Mouse (Mus musculus) limb, embryonic 14.5 days (tissue): ENCODE results near the gene Ilk. TPM values are rescaled to one million over a fixed set of nuclear protein-coding genes. Genes with fewer than 3 reads are reported as not detected.

Source experiments
- ATAC-seq: fragments of 200-750 bp; cut with Nextera tagmentation; 2 replicates; pipeline ENCODE4 v1.8.0; 2017; ENCODE audit warnings: low read depth, moderate number of reproducible peaks, moderate TSS enrichment; ENCODE audit not compliant: low FRiP score
- DNase-seq: peaks from one replicate; pipeline ENCODE4 v3.0.0-alpha.2; 2015; ENCODE audit warnings: low spot score
- H3K27ac ChIP-seq: fragments of 300-500 bp; sonication (generic); replicated peaks from 2 replicates; pipeline ENCODE4 v1.5.1; 2014; ENCODE audit warnings: low read depth, mild to moderate bottlenecking, low read length, moderate library complexity, mixed read lengths
- H3K27me3 ChIP-seq: fragments of 300-500 bp; sonication (generic); 2 replicates; pipeline ENCODE4 v1.6.1; 2014; ENCODE audit warnings: low read length, mixed read lengths; ENCODE audit not compliant: control insufficient read depth, insufficient read depth
- H3K36me3 ChIP-seq: fragments of 300-500 bp; sonication (generic); 2 replicates; pipeline ENCODE4 v1.6.1; 2014; ENCODE audit warnings: mild to moderate bottlenecking, low read length, moderate library complexity, mixed read lengths; ENCODE audit not compliant: control insufficient read depth, insufficient read depth
- H3K4me1 ChIP-seq: fragments of 300-500 bp; sonication (generic); 2 replicates; pipeline ENCODE4 v1.6.1; 2014; ENCODE audit warnings: antibody characterized with exemption, low read length, mixed read lengths; ENCODE audit not compliant: control insufficient read depth, insufficient read depth
- H3K4me2 ChIP-seq: fragments of 300-500 bp; sonication (generic); replicated peaks from 2 replicates; pipeline ENCODE4 v1.6.1; 2014; ENCODE audit warnings: low read depth, mild to moderate bottlenecking, low read length, moderate library complexity; ENCODE audit not compliant: severe bottlenecking
- H3K4me3 ChIP-seq: fragments of 300-500 bp; sonication (generic); replicated peaks from 2 replicates; pipeline ENCODE4 v1.5.1; 2014; ENCODE audit warnings: low read length
- H3K9ac ChIP-seq: fragments of 300-500 bp; sonication (generic); 2 replicates; pipeline ENCODE4 v1.6.1; 2014; ENCODE audit warnings: mild to moderate bottlenecking, low read depth, low read length, moderate library complexity; ENCODE audit not compliant: severe bottlenecking
- H3K9me3 ChIP-seq: fragments of 300-500 bp; sonication (generic); 2 replicates; pipeline ENCODE4 v1.6.1; 2016; ENCODE audit warnings: low read length; ENCODE audit not compliant: control insufficient read depth
- POLR2A ChIP-seq: fragments of 200-500 bp; IDR thresholded peaks from 2 replicates; pipeline ENCODE4 v1.8.0; 2012; ENCODE audit warnings: inconsistent platforms, mild to moderate bottlenecking, moderate library complexity, borderline replicate concordance; ENCODE audit not compliant: insufficient read depth, insufficient read length; ENCODE audit errors: extremely low read depth
- WGBS: fragments of 180-500 bp; shearing (Covaris S2); extraction: QIAGEN DNeasy Blood & Tissue Kit; methylation state at CpG from one replicate; pipeline ENCODE4 v1.1.7; 2014; 5-methylcytosine and 5-hydroxymethylcytosine counted together
- polyA plus RNA-seq, 2 experiments: library from polyadenylated mRNA; depleted of rRNA in 1 of 2; stranded (reverse) in 1 of 2; unstranded in 1 of 2; fragments of >200 nt; fragmentation: Nextera tagmentation in 1 of 2; extraction: Ambion mirVana in 1 of 2; gene quantifications; 2 replicates each; pipeline versions ENCODE4 v1.2.1 to v1.2.3; 2012 to 2014

Ilk gene
- polyA plus RNA-seq (2012; rRNA removed) (317 and 333 TPM in 2 replicates), polyA plus RNA-seq (2014; fragmentation: Nextera tagmentation; extraction: Ambion mirVana) (353 and 358 TPM in 2 replicates)

DNA sequence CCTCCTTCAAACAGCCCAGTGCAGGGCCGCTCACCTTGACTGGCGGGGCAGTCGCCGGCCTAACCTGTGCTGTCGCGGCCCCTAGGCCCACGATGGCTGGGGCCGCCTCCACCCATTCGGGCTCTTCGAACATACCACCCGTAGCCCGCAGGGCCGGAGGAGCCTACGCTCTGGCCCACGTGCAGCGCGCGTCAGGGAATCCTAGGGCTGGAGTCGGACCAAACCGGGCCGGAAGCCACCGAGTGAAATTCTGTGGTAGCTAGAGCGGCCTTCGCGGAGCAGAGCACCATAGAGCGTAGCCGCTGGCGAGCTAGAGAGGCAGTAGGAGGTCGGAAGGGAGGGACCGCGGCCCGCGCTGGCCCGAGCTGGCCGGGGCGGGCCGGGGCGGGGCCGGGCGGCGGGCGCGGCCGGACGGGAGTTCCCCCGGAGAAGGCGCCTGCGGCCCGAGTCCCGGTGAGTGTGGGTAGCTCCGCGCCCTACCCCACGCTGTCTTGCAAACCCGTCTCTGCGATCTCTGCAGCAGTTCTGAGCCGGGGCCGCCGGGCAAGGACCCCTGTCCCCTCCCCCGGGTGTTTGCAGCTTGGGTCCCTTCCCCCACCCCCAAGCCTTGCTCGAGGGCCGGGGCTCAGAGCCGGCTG is at the start of gene Ilk:
TSS of gene Ilk (plus strand) at position 329 of the 638 bp plus-strand sequence.
- H3K9ac ChIP-seq: peak within 1 kb of the TSS; percentile 89
- H3K36me3 ChIP-seq: peaks cover 51% of the 10 kb centered on the region
- peak within 1 kb of the TSS; percentile 70 for H3K4me2 ChIP-seq
- H3K4me1 ChIP-seq: peaks cover 25% of the 10 kb centered on the region
- under 1% methylated on average over 32 of the region's 62 CpGs for WGBS
- H3K27ac ChIP-seq: peak within 1 kb of the TSS; percentile 85
- no peaks in the 10 kb centered on the region for H3K27me3 ChIP-seq
- H3K9me3 ChIP-seq: no peaks in the 10 kb centered on the region
- ATAC-seq (peak; percentile 96), DNase-seq (peak; percentile 92)
- peak within 1 kb of the TSS; percentile 86 for H3K4me3 ChIP-seq
- TF ChIP-seq POLR2A: peak; percentile 34; the same call in 1 of the 2 replicates

DNA sequence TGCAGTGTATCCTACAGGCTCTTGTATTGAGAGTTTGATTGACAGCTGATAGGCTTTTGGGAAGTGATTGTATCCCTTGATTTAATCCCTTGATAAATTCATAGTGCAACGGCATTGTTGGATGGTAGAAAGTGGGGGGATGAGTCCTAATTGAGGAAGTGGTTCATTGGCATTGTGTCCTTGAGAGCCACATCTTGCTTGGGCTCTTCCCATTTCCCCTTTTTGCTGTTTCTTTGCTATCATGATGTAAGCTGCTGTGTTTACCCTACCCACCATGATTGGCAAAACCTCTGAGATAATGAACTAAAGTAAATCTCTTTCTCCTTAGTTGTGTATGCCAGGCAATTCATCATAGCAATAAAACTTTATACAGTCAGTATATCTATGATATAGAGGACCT is 45.5 kb upstream of the Ilk start:
- TF ChIP-seq POLR2A: no peak
- Histone ChIP-seq H3K27ac (no peak overlapping the region), H3K4me2 (no peak overlapping the region), H3K27me3 (no peaks in the 10 kb centered on the region), H3K36me3 (no peaks in the 10 kb centered on the region), H3K9me3 (no peaks in the 10 kb centered on the region), H3K4me3 (no peak overlapping the region), H3K4me1 (no peaks in the 10 kb centered on the region), H3K9ac (no peak overlapping the region)
- 79% methylated on average over 1 of the region's 1 CpGs for WGBS
- ATAC-seq (no peak), DNase-seq (no peak)

DNA sequence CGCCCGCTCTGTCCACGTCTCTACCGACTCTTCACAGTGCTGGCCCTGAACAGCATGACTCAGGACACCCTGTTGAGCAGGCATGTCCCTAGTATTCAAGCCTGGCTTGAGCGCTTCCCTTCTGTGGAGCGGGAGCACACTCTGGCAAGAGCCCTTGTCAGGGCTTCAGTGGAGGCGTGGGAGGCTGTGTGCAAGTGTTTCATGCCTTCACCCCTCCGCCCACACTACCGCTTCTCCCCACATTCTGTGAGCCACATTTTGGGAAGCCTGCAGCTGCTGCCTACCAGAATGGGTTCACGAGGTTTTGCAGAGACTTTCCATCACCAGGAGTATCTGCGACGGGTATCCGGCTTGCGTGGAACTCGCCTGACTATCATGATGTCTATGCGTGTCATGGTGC is 33.2 kb upstream of the Ilk start:
- Histone ChIP-seq H3K4me2 (no peak overlapping the region), H3K9me3 (no peaks in the 10 kb centered on the region), H3K36me3 (no peaks in the 10 kb centered on the region), H3K27me3 (no peaks in the 10 kb centered on the region), H3K4me1 (no peaks in the 10 kb centered on the region), H3K4me3 (no peak overlapping the region), H3K27ac (no peak overlapping the region), H3K9ac (no peak overlapping the region)
- no peak for TF ChIP-seq POLR2A
- no peak for DNase-seq
- no peak for ATAC-seq
- WGBS: 87% methylated on average over 16 of the region's 16 CpGs

DNA sequence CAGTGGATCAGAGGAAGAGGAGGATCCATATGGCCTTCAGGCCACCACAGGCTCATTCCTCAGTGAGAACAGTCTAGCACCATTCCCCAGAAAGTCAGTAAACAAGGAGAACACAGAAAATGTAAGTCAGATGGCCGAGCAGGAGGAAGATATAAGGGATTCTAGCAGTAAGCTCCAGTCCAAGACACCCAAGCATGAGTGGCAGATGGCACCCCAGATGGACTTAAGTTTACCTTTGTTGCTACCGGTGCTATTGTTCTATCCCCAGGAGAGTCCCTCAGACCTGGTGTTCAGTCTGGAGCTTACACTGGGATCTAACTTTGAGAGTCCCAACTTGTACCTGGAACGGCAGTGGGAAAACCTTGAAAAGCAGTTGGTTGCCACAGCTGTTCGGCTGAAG is 32.6 kb upstream of the Ilk start:
- H3K27ac ChIP-seq: no peak overlapping the region
- WGBS: 83% methylated on average over 4 of the region's 4 CpGs
- ATAC-seq (no peak), DNase-seq (no peak)
- no peaks in the 10 kb centered on the region for H3K27me3 ChIP-seq
- no peaks in the 10 kb centered on the region for H3K4me1 ChIP-seq
- H3K9me3 ChIP-seq: no peaks in the 10 kb centered on the region
- TF ChIP-seq POLR2A: no peak
- H3K4me2 ChIP-seq: no peak overlapping the region
- H3K4me3 ChIP-seq: no peak overlapping the region
- H3K36me3 ChIP-seq: no peaks in the 10 kb centered on the region
- no peak overlapping the region for H3K9ac ChIP-seq

DNA sequence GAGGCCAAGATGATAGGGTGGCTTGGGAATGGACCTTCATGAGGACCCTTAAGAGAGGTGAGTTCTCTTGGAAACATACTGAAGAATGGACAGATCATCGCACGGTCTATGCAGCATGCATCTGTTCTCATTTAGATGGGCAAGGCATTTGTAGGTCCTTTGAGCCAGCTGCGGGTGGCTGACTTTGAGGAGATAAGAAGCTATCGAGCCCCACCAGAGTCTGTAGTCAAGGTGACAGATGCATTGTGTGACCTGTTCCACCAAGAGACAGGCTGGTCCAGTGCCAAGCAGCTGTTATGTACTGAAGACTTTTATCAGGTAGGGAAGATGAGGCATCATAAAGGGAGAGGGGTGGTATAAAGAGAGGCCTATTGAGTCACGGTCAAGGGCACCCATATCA is 27.7 kb upstream of the Ilk start:
- Histone ChIP-seq H3K4me1 (no peaks in the 10 kb centered on the region), H3K9ac (no peak overlapping the region), H3K36me3 (no peaks in the 10 kb centered on the region), H3K4me2 (no peak overlapping the region), H3K9me3 (no peaks in the 10 kb centered on the region), H3K4me3 (no peak overlapping the region), H3K27ac (no peak overlapping the region), H3K27me3 (no peaks in the 10 kb centered on the region)
- 96% methylated on average over 5 of the region's 5 CpGs for WGBS
- ATAC-seq: no peak
- no peak for TF ChIP-seq POLR2A
- DNase-seq: no peak
